Mouse (Mus musculus): Measurements from ENCODE around the gene Kcnd2. TPM values are rescaled to one million over a fixed set of nuclear protein-coding genes. Genes with fewer than 3 reads are reported as not detected.
"Not testable (repeated sequence)": the region's sequence is repeated elsewhere in the genome, so short reads cannot be mapped to it uniquely, and the experiment has no call there.

Gene Kcnd2
- polyA plus RNA-seq, 1 experiment from 2014 or later, result 0.06 TPM

DNA sequence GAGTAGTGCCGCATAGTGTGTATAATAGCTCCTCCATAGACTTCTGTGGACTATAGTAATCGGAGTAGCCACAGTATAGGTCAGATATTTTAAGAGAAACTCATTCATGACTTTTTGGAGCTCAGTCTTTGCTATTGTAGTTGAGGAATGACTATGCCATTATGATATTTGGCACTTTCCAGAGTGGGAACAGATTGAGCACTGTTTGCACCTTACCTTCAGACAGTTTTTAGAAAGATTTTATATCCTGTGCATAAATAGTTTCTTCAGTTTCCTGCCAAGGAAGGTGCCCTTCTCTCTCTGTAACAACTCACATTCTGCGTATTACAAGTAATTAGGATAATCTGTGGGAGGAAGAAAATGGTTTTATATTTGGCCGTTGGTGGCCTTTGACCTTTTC lies 89.6 kb downstream of the Kcnd2 start:
- Histone ChIP-seq H3K4me2 (replicated peaks; ENCODE audit: low read depth, low read length) (no peak overlapping the region), H3K4me3 (ENCODE audit: low read depth, low read length) (no peak overlapping the region), H3K27ac (ENCODE audit: low read length) (no peak overlapping the region), H3K36me3 (ENCODE audit: insufficient read depth, low read length) (no peaks in the 10 kb centered on the region), H3K4me1 (ENCODE audit: insufficient read depth, low read depth, low read length) (no peaks in the 10 kb centered on the region), H3K27me3 (replicated peaks; ENCODE audit: insufficient read depth, low read length) (no peaks in the 10 kb centered on the region), H3K9me3 (ENCODE audit: low read length) (no peaks in the 10 kb centered on the region), H3K9ac (replicated peaks; ENCODE audit: low read depth) (no peak overlapping the region)
- DNase-seq (ENCODE audit: low spot score), result no peak
- 82% methylated on average over 4 of the region's 4 CpGs for WGBS
- TF ChIP-seq EP300 (IDR thresholded peaks at IDR 0.05) (no peak), CTCF (IDR thresholded peaks at IDR 0.05) (no peak)
- no peak for ATAC-seq

DNA sequence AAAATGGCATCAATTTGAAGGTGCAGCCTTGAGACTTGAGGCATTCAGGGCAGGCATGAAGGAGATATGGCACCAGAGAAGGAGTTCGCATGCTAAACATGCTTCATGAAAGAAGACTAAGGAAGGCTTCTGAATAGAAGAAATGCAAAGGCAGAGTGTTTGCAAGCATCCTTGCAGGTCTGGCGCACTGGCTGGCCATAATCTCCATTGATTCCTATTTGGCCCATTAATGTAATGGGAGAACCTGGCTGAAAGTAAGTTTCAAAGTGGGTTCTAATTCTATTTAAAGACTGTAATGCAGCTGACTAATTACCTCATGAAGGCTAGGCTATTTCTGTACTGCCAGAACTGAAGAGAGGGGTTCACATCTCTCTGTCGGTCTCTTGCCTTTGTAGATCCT lies 94.9 kb downstream of the Kcnd2 start:
- no peak overlapping the region for H3K27ac ChIP-seq (ENCODE audit: low read length)
- TF ChIP-seq CTCF (IDR thresholded peaks at IDR 0.05) (no peak), EP300 (IDR thresholded peaks at IDR 0.05) (no peak)
- H3K4me2 ChIP-seq (replicated peaks; ENCODE audit: low read depth, low read length), result no peak overlapping the region
- no peak overlapping the region for H3K9ac ChIP-seq (replicated peaks; ENCODE audit: low read depth)
- 84% methylated on average over 3 of the region's 3 CpGs for WGBS
- H3K4me3 ChIP-seq (ENCODE audit: low read depth, low read length), result no peak overlapping the region
- no peaks in the 10 kb centered on the region for H3K9me3 ChIP-seq (ENCODE audit: low read length)
- no peaks in the 10 kb centered on the region for H3K27me3 ChIP-seq (replicated peaks; ENCODE audit: insufficient read depth, low read length)
- ATAC-seq (no peak), DNase-seq (ENCODE audit: low spot score) (no peak)
- H3K4me1 ChIP-seq (ENCODE audit: insufficient read depth, low read depth, low read length), result no peaks in the 10 kb centered on the region
- no peaks in the 10 kb centered on the region for H3K36me3 ChIP-seq (ENCODE audit: insufficient read depth, low read length)

DNA sequence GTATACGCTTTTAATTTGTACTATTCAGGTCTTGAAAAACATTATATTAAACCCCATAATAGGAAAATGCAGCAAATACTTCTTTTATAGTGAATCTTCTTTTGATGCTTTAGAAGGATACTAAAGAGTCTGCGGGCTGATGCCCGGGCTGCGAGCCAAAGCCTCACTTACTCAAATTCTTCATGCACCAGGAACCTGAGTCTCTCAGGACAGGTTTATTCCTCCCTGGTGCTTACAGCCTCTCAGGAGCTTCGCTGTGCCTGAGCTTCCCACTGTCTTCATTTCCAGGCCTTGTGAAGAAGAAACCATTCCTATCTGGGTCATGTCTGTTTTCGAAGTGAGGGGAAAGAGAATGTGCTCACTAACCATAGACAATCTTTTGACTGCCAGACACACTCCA lies 106.1 kb downstream of the Kcnd2 start:
- ATAC-seq, result no peak
- H3K4me1 ChIP-seq (ENCODE audit: insufficient read depth, low read depth, low read length), result no peaks in the 10 kb centered on the region
- H3K9ac ChIP-seq (replicated peaks; ENCODE audit: low read depth), result no peak overlapping the region
- H3K27me3 ChIP-seq (replicated peaks; ENCODE audit: insufficient read depth, low read length), result no peaks in the 10 kb centered on the region
- no peaks in the 10 kb centered on the region for H3K9me3 ChIP-seq (ENCODE audit: low read length)
- DNase-seq (ENCODE audit: low spot score), result no peak
- no peak overlapping the region for H3K4me2 ChIP-seq (replicated peaks; ENCODE audit: low read depth, low read length)
- 86% methylated on average over 6 of the region's 6 CpGs for WGBS
- no peaks in the 10 kb centered on the region for H3K36me3 ChIP-seq (ENCODE audit: insufficient read depth, low read length)
- H3K27ac ChIP-seq (ENCODE audit: low read length), result no peak overlapping the region
- H3K4me3 ChIP-seq (ENCODE audit: low read depth, low read length), result no peak overlapping the region
- TF ChIP-seq CTCF (IDR thresholded peaks at IDR 0.05), result no peak
- no peak for TF ChIP-seq EP300 (IDR thresholded peaks at IDR 0.05)

DNA sequence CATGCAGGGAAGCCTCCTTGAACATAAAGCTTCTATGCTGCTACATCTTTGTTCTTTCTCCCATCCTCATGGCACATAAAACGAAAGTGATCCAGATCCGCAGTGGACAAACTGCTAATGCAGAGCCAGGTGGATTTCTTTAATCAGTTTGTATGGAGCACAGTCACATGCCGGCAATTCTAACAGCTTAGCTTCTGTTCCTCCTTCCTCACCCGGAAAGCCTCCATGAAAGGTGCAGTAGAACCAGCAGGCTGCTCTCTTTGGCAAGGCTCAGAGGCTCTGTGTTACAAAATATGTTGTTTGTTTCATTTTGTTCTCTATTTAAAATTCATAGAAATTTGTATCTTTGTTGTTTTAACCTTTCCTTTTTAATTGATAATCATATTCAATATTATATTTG lies 106.9 kb downstream of the Kcnd2 start:
- H3K4me3 ChIP-seq (ENCODE audit: low read depth, low read length), result no peak overlapping the region
- 85% methylated on average over 4 of the region's 4 CpGs for WGBS
- H3K27ac ChIP-seq (ENCODE audit: low read length), result no peak overlapping the region
- no peaks in the 10 kb centered on the region for H3K36me3 ChIP-seq (ENCODE audit: insufficient read depth, low read length)
- no peak overlapping the region for H3K4me2 ChIP-seq (replicated peaks; ENCODE audit: low read depth, low read length)
- H3K9me3 ChIP-seq (ENCODE audit: low read length), result no peaks in the 10 kb centered on the region
- DNase-seq (ENCODE audit: low spot score) (no peak), ATAC-seq (no peak)
- TF ChIP-seq CTCF (IDR thresholded peaks at IDR 0.05) (no peak), EP300 (IDR thresholded peaks at IDR 0.05) (no peak)
- H3K9ac ChIP-seq (replicated peaks; ENCODE audit: low read depth), result no peak overlapping the region
- no peaks in the 10 kb centered on the region for H3K4me1 ChIP-seq (ENCODE audit: insufficient read depth, low read depth, low read length)
- no peaks in the 10 kb centered on the region for H3K27me3 ChIP-seq (replicated peaks; ENCODE audit: insufficient read depth, low read length)

DNA sequence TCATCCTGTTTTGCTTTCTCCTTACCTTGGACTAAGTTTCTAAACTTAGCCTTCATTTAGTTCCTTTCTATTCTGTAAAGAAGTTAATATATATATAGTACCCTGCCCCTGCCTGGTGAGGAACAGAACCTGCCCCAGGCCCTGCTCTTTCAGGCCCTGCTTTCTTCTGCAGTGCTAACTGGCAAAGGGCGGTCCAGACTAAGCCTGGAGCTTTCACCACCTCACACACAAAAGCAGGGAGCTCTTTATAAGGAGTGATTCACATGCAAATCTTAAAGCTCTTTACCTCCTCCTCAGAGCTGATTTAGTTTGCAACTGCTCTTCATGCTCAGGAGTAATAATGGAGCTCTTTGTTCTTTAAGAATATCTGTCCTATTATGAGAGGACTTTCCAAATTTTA lies 109.9 kb downstream of the Kcnd2 start:
- Histone ChIP-seq H3K4me1 (ENCODE audit: insufficient read depth, low read depth, low read length) (no peaks in the 10 kb centered on the region), H3K36me3 (ENCODE audit: insufficient read depth, low read length) (no peaks in the 10 kb centered on the region), H3K4me2 (replicated peaks; ENCODE audit: low read depth, low read length) (no peak overlapping the region), H3K27me3 (replicated peaks; ENCODE audit: insufficient read depth, low read length) (no peaks in the 10 kb centered on the region), H3K4me3 (ENCODE audit: low read depth, low read length) (no peak overlapping the region), H3K9ac (replicated peaks; ENCODE audit: low read depth) (no peak overlapping the region), H3K9me3 (ENCODE audit: low read length) (no peaks in the 10 kb centered on the region), H3K27ac (ENCODE audit: low read length) (no peak overlapping the region)
- no peak for DNase-seq (ENCODE audit: low spot score)
- 38% methylated on average over 1 of the region's 1 CpGs for WGBS
- ATAC-seq, result no peak
- TF ChIP-seq EP300 (IDR thresholded peaks at IDR 0.05) (no peak), CTCF (IDR thresholded peaks at IDR 0.05) (no peak)

DNA sequence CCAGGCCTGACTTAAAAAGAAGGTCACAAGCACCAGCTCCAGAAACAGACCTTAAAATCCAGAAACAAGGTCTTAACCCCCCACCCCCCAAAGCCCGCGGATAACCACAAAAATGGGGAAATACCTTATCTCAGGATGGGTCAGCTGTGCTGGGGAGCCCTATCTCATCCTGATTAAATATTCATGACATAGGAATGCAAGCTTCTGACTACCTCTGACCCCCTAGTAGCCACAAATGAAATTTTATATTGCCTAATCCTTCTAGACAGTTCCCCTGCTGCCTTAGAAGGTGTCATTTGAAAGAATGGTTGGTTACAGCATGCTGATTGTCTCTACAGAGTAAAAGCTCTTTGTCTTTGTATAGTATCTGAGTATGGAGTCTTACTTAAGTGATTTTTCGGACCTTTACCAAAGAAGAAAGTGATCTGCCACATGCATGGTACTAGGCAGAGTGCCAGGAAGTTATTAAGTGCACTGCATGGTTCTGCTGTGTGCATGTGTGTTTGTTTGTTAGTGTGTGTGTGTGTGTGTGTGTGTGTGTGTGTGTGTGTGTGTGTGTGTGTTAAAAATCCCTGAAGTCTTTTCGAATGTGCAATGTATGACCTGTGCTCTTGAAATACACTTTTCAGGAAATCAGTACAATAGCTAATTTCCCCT lies 111.9 kb downstream of the Kcnd2 start:
- TF ChIP-seq EP300 (IDR thresholded peaks at IDR 0.05) (no peak), CTCF (IDR thresholded peaks at IDR 0.05) (no peak)
- DNase-seq (ENCODE audit: low spot score), result no peak
- no peaks in the 10 kb centered on the region for H3K4me1 ChIP-seq (ENCODE audit: insufficient read depth, low read depth, low read length)

DNA sequence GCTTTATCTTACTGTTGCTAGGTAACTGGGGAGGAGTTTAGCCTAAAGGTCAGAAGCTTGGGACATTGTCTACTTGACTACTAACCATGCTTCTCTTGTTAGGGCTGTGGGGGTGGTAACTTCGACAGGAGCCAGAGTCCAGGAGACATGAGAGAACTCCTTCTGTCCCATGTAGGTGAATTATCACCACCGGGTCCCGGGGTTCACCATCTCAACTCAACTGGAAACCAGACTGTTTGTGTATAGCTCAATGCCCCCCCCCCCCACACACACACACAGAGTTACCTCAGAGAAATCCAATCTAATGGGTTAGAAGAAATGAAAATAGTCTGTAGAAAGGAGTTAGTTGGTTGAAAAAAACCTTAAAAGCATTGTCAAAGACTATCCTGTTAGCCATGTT lies 170.0 kb downstream of the Kcnd2 start:
- H3K27me3 ChIP-seq (replicated peaks; ENCODE audit: insufficient read depth, low read length); H3K4me1 ChIP-seq (ENCODE audit: insufficient read depth, low read depth, low read length); DNase-seq (ENCODE audit: low spot score); ATAC-seq; H3K4me2 ChIP-seq (replicated peaks; ENCODE audit: low read depth, low read length); H3K36me3 ChIP-seq (ENCODE audit: insufficient read depth, low read length); H3K9me3 ChIP-seq (ENCODE audit: low read length); H3K9ac ChIP-seq (replicated peaks; ENCODE audit: low read depth); H3K4me3 ChIP-seq (ENCODE audit: low read depth, low read length); H3K27ac ChIP-seq (ENCODE audit: low read length): not testable (repeated sequence)
- 66% methylated on average over 3 of the region's 3 CpGs for WGBS

More for the DNA sequence above, 111.9 kb downstream of the Kcnd2 start:
- no peak overlapping the region for H3K27ac ChIP-seq (ENCODE audit: low read length)
- H3K27me3 ChIP-seq (replicated peaks; ENCODE audit: insufficient read depth, low read length), result no peaks in the 10 kb centered on the region
- no peak overlapping the region for H3K4me2 ChIP-seq (replicated peaks; ENCODE audit: low read depth, low read length)
- no peak overlapping the region for H3K4me3 ChIP-seq (ENCODE audit: low read depth, low read length)
- 45% methylated on average over 4 of the region's 4 CpGs for WGBS
- no peaks in the 10 kb centered on the region for H3K9me3 ChIP-seq (ENCODE audit: low read length)
- ATAC-seq, result no peak
- H3K36me3 ChIP-seq (ENCODE audit: insufficient read depth, low read length), result no peaks in the 10 kb centered on the region
- no peak overlapping the region for H3K9ac ChIP-seq (replicated peaks; ENCODE audit: low read depth)

Measured in lung, postnatal 0 days (tissue).